Mouse (Mus musculus) layer of hippocampus, adult 9-11 months (tissue): ENCODE results near the gene Slc35e4.

Experiments used
- DNase-seq: peaks from one replicate; pipeline ENCODE4 v3.0.0; 2022

Gene Slc35e4

GRCm38 (mm10) chr11:3863454-3864112, 50.9 kb downstream of the Slc35e4 start, which contains the start of gene Osbp2:
Osbp2 (minus strand) TSS chr11:3863903.
- DNase-seq, result peak; percentile 80

- DNase-seq, result no peak
These were observed 51.6 kb downstream of the Slc35e4 start for GRCm38 (mm10) chr11:3862661-3863453.

DNA sequence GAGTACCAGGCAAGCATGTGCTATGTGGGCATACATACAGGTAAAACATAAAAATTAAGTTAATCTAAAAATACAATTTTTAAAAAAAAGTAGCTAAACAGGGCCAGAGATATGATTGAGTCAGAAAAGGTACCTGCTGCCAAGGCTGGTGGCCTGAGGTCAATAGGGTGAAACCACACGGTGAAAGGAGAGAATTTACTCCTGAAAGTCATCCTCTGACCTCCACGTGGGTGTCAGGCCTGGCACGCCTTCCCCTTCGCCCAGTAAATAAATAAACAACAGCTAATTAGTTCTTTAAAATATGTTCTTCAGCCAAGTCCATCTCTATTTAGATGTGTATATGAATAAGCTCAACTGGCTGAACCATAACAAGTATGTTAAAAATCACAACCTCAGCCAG, 54.1 kb downstream of the Slc35e4 start:
- DNase-seq, result no peak

DNA sequence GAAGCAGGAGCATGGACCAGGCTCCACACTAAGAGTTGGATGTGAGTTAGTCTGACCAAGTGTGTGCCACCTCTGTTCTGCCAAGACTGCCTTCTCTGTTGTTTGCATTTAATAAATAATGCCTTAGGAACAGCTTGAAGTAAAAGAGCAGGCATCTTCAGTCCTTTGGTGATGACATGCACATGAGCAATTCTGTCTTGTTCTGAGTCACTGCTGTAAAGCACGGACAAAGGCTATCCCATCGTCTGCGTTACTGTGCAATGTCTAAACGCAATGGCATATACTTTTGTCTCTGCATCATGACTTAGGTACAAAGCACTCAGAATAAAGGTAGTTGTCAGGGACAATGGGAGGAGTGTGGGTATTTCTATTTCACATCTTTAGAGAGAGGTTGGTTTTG, 54.7 kb downstream of the Slc35e4 start:
- DNase-seq, result no peak

DNA sequence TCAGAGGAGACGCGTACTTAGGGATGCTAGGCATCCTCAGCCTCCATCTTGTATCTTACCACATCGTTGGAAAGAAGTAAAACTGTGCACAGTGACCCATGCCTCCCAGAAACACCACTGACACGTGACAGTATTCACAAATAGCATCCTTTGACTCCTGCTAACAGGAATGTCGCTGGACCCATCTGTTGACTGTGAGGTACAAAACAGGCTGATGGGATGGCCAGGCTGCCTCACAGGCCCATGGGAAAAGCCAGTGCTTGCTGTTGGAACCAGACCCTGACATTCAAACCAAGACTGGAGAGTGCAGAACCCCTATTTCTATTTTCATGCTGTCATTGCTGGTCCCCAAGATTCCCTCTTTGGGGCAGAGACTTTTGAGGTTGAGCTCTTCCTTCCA, 56.6 kb downstream of the Slc35e4 start:
- no peak for DNase-seq
